Mouse (Mus musculus) intestine, embryonic 14.5 days (tissue): Measurements from ENCODE around the gene Wdr38. TPM values are rescaled to one million over a fixed set of nuclear protein-coding genes. Genes with fewer than 3 reads are reported as not detected.

Experiments used
- ATAC-seq: fragments of 200-750 bp; cut with Nextera tagmentation; replicated peaks from 2 replicates; pipeline ENCODE4 v1.8.0; 2017; ENCODE audit warnings: low read depth, moderate number of reproducible peaks, moderate TSS enrichment, moderate library complexity; ENCODE audit not compliant: low FRiP score, low TSS enrichment
- DNase-seq: peaks from one replicate; pipeline ENCODE4 v3.0.0-alpha.2; 2018; ENCODE audit warnings: low spot score
- H3K27ac ChIP-seq: fragments of 300-500 bp; sonication (generic); 2 replicates; pipeline ENCODE4 v1.5.1; 2014; ENCODE audit warnings: low read depth, mild to moderate bottlenecking, control low read depth
- H3K27me3 ChIP-seq: fragments of 300-500 bp; sonication (generic); replicated peaks from 2 replicates; pipeline ENCODE4 v1.6.1; 2014; ENCODE audit warnings: low read length, control low read depth; ENCODE audit not compliant: control insufficient read depth, insufficient read depth
- H3K36me3 ChIP-seq: fragments of 300-500 bp; sonication (generic); 2 replicates; pipeline ENCODE4 v1.6.1; 2014; ENCODE audit warnings: low read length, control low read depth; ENCODE audit not compliant: control insufficient read depth, insufficient read depth
- H3K4me1 ChIP-seq: fragments of 300-500 bp; sonication (generic); replicated peaks from 2 replicates; pipeline ENCODE4 v1.6.1; 2014; ENCODE audit warnings: low read length, control low read depth, mixed read lengths; ENCODE audit not compliant: control insufficient read depth, insufficient read depth
- H3K4me2 ChIP-seq: fragments of 300-500 bp; sonication (generic); 2 replicates; pipeline ENCODE4 v1.6.1; 2014; ENCODE audit warnings: low read length
- H3K4me3 ChIP-seq: fragments of 300-500 bp; sonication (generic); 2 replicates; pipeline ENCODE4 v1.5.1; 2014; ENCODE audit warnings: low read depth, low read length, control low read depth, mixed read lengths
- H3K9ac ChIP-seq: fragments of 300-500 bp; sonication (generic); 2 replicates; pipeline ENCODE4 v1.6.1; 2014; ENCODE audit warnings: mild to moderate bottlenecking, low read length
- H3K9me3 ChIP-seq: fragments of 300-500 bp; sonication (generic); 2 replicates; pipeline ENCODE4 v1.6.1; 2016; ENCODE audit warnings: low read length, control low read depth; ENCODE audit not compliant: control insufficient read depth
- WGBS: fragments of 180-500 bp; shearing (Covaris S2); extraction: QIAGEN DNeasy Blood & Tissue Kit; methylation state at CpG from one replicate; pipeline ENCODE4 v1.1.7; 2014; 5-methylcytosine and 5-hydroxymethylcytosine counted together
- polyA plus RNA-seq: library from polyadenylated mRNA; unstranded; fragments of >200 nt; fragmentation: Nextera tagmentation; extraction: Ambion mirVana; gene quantifications from 2 replicates; pipeline ENCODE4 v1.2.1, GENCODE M21; 2014

The Wdr38 gene
- polyA plus RNA-seq, 1 experiment from 2014 or later: 1.1 TPM

- H3K9me3 ChIP-seq: 0 out of 2 replicates have a peak, but pooled peaks cover 4% of the 10 kb centered on the region
- DNase-seq: no peak
- H3K4me2 ChIP-seq: no peak overlapping the region
- no peak overlapping the region for H3K4me3 ChIP-seq
- no peak; the same call in 1 of the 2 replicates for ATAC-seq
- no peaks in the 10 kb centered on the region for H3K36me3 ChIP-seq
- no peaks in the 10 kb centered on the region for H3K4me1 ChIP-seq
- no peak overlapping the region for H3K27ac ChIP-seq
- H3K9ac ChIP-seq: no peak overlapping the region
- WGBS: 35% methylated on average over 1 of the region's 1 CpGs
- H3K27me3 ChIP-seq: no peaks in the 10 kb centered on the region
Observed at GRCm38 (mm10) chr2:38987371-38987770, 9.9 kb upstream of the Wdr38 start.

DNA sequence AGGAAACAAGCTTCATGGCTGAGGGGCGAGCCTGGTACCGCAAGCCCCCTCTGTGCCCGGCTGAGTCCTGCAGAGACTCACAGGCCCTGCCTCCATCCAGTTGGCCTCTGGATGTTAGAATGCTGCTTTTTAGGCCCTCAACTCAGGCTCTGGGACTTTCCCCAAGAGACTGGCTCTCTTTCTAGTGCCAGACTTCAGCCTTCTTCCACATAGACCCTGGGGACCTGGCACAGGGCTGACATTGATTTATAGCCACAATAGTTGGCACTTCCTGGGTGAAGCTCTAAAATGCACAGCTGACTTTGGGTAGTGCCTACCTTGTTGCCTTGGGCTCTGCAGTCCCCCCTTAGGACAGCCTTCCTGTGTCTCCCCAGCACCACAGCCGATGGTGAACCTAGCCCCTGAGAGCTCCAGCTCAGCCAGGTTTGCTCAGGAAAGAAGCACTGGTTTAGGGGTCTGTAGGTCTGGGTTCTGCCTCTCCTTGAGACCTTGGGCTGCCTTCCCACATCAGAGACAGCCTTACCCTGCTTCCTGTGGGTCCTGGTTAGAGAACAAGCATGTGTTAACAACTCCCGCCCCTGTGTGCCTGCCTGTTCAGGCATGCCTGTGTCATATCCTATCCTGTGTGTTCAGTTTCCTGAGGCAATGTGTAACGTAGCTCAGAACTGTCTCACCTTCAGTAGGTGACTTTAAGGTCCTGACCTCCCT, 9.3 kb upstream of the Wdr38 start:
- WGBS: 73% methylated on average over 6 of the region's 6 CpGs
- ATAC-seq (no peak), DNase-seq (no peak)
- no peak overlapping the region for H3K9ac ChIP-seq
- H3K9me3 ChIP-seq: 0 out of 2 replicates have a peak, but pooled peaks cover 4% of the 10 kb centered on the region
- H3K4me2 ChIP-seq: no peak overlapping the region
- no peaks in the 10 kb centered on the region for H3K36me3 ChIP-seq
- 0 out of 2 replicates have a peak, but pooled peaks cover 4% of the 10 kb centered on the region for H3K4me1 ChIP-seq
- no peak overlapping the region for H3K4me3 ChIP-seq
- no peaks in the 10 kb centered on the region for H3K27me3 ChIP-seq
- H3K27ac ChIP-seq: no peak overlapping the region

- no peaks in the 10 kb centered on the region for H3K36me3 ChIP-seq
- 89% methylated on average over 2 of the region's 2 CpGs for WGBS
- no peak overlapping the region for H3K4me3 ChIP-seq
- H3K27ac ChIP-seq: no peak overlapping the region
- H3K27me3 ChIP-seq: no peaks in the 10 kb centered on the region
- no peak overlapping the region for H3K4me2 ChIP-seq
- 0 out of 2 replicates have a peak, but pooled peaks cover 4% of the 10 kb centered on the region for H3K4me1 ChIP-seq
- DNase-seq (no peak), ATAC-seq (no peak)
- H3K9ac ChIP-seq: no peak overlapping the region
- H3K9me3 ChIP-seq: no peaks in the 10 kb centered on the region
Observed at GRCm38 (mm10) chr2:38988929-38989328, 8.3 kb upstream of the Wdr38 start.

GRCm38 (mm10) chr2:38992004-38992403, 5.3 kb upstream of the Wdr38 start:
- H3K4me2 ChIP-seq: no peak overlapping the region
- no peak overlapping the region for H3K27ac ChIP-seq
- no peaks in the 10 kb centered on the region for H3K27me3 ChIP-seq
- 46% methylated on average over 4 of the region's 4 CpGs for WGBS
- no peak overlapping the region for H3K9ac ChIP-seq
- H3K4me3 ChIP-seq: no peak overlapping the region
- 0 out of 2 replicates have a peak, but pooled peaks cover 4% of the 10 kb centered on the region for H3K4me1 ChIP-seq
- DNase-seq (no peak), ATAC-seq (peak; percentile 20; the same call in 1 of the 2 replicates)
- no peaks in the 10 kb centered on the region for H3K9me3 ChIP-seq
- no peaks in the 10 kb centered on the region for H3K36me3 ChIP-seq

- H3K9me3 ChIP-seq: no peaks in the 10 kb centered on the region
- H3K9ac ChIP-seq: no peak overlapping the region
- ATAC-seq (no peak), DNase-seq (no peak)
- H3K4me2 ChIP-seq: no peak overlapping the region
- 0 out of 2 replicates have a peak, but pooled peaks cover 4% of the 10 kb centered on the region for H3K4me1 ChIP-seq
- no peak overlapping the region for H3K4me3 ChIP-seq
- H3K27me3 ChIP-seq: no peaks in the 10 kb centered on the region
- WGBS: 51% methylated on average over 4 of the region's 4 CpGs
- H3K36me3 ChIP-seq: no peaks in the 10 kb centered on the region
- H3K27ac ChIP-seq: no peak overlapping the region
Observed at GRCm38 (mm10) chr2:38992452-38992851, 4.8 kb upstream of the Wdr38 start.

DNA sequence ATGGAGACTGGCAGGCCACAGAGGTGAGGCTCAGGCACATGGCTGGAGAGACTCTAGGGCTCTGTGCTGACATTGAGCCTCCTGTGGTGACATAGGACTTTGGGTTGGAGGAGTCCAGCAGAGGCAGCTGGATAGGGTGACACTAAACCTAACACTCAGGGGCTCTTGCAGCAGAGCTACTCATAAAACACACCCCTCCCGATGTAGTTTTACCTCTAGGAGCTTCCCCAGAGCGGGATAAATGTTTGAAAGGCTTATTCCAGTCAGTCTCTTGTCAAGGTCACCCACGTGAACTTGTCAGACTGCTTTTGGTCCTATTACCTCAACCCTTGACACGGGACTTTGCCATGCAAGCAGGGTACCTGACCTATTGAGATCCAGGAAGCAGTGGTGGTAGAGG, 2.1 kb downstream of the Wdr38 start:
- no peak for ATAC-seq
- H3K27ac ChIP-seq: no peak overlapping the region

DNA sequence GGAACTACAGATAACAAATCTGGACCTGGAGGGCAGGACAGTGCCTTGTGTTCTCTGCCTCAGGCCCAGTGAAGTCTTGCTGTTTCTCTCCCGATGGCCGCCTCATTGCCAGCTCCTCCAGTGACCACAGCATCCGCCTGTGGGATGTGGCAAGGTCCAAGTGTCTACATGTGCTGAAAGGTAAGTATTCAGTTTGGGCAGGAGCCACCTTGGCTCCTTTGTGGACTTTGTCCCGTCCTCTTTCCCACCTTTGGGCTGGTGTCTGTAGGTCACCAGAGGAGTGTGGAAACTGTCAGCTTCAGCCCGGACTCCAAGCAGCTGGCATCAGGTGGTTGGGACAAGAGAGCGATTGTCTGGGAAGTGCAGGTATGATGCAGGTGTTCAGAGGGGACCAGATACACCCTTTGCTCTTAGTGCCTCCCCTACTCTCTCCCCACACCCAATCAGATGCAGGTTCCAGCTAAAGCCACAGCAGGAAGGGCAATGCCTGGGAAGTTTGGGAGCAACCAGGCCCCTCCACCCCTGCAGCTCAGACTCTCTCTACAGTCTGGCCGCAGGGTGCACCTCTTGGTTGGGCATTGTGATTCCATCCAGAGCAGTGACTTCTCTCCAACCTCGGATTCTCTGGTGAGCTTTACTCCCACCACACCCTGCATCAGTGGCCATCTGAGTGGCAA, 2.8 kb downstream of the Wdr38 start:
- no peak overlapping the region for H3K27ac ChIP-seq
- no peak overlapping the region for H3K4me2 ChIP-seq
- no peak overlapping the region for H3K4me3 ChIP-seq
- no peaks in the 10 kb centered on the region for H3K9me3 ChIP-seq
- ATAC-seq (no peak), DNase-seq (no peak)
- H3K9ac ChIP-seq: no peak overlapping the region
- H3K4me1 ChIP-seq: peaks cover 16% of the 10 kb centered on the region
- WGBS: 67% methylated on average over 8 of the region's 8 CpGs
- peaks cover 46% of the 10 kb centered on the region for H3K36me3 ChIP-seq
- H3K27me3 ChIP-seq: no peaks in the 10 kb centered on the region

More for the DNA sequence above, 2.1 kb downstream of the Wdr38 start:
- 53% methylated on average over 4 of the region's 4 CpGs for WGBS
- Histone ChIP-seq H3K4me3 (no peak overlapping the region), H3K36me3 (peaks cover 46% of the 10 kb centered on the region), H3K4me2 (no peak overlapping the region), H3K4me1 (peaks cover 16% of the 10 kb centered on the region), H3K9me3 (no peaks in the 10 kb centered on the region), H3K27me3 (no peaks in the 10 kb centered on the region), H3K9ac (no peak overlapping the region)
- DNase-seq: no peak

GRCm38 (mm10) chr2:39000587-39000919, 3.3 kb downstream of the Wdr38 start:
- Histone ChIP-seq H3K9ac (no peak overlapping the region), H3K9me3 (no peaks in the 10 kb centered on the region), H3K27ac (no peak overlapping the region), H3K4me3 (no peak overlapping the region), H3K36me3 (peaks cover 46% of the 10 kb centered on the region), H3K4me2 (no peak overlapping the region), H3K4me1 (peaks cover 16% of the 10 kb centered on the region), H3K27me3 (no peaks in the 10 kb centered on the region)
- WGBS: 83% methylated on average over 4 of the region's 4 CpGs
- DNase-seq (no peak), ATAC-seq (no peak)
